Mouse (Mus musculus) heart, adult 2 months (tissue): ENCODE measurements around the gene Ccdc15. TPM values are rescaled to one million over a fixed set of nuclear protein-coding genes. Genes with fewer than 3 reads are reported as not detected.

ENCODE experiments used
- DNase-seq, 2 experiments: peaks; one replicate each; pipeline ENCODE4 v3.0.0; 2021
- H3K27ac ChIP-seq: fragments of 200-600 bp; 2 replicates; pipeline ENCODE4 v1.8.1; 2022
- H3K27me3 ChIP-seq: fragments of 200-500 bp; 2 replicates; pipeline ENCODE4 v1.6.1; 2012; ENCODE audit warnings: mild to moderate bottlenecking, low read length, inconsistent platforms, mixed read lengths; ENCODE audit not compliant: control insufficient read depth, insufficient read depth
- H3K36me3 ChIP-seq: fragments of 200-500 bp; 2 replicates; pipeline ENCODE4 v1.6.1; 2012; ENCODE audit warnings: low read length, inconsistent platforms; ENCODE audit not compliant: control insufficient read depth, insufficient read depth
- H3K4me1 ChIP-seq: fragments of 200-500 bp; 2 replicates; pipeline ENCODE4 v1.6.1; 2011; ENCODE audit warnings: low read length; ENCODE audit not compliant: control insufficient read depth, insufficient read depth
- H3K4me3 ChIP-seq: fragments of 200-600 bp; 2 replicates; pipeline ENCODE4 v1.8.1; 2022
- H3K79me2 ChIP-seq: fragments of 200-500 bp; replicated peaks from 2 replicates; pipeline ENCODE4 v1.6.1; 2012; ENCODE audit warnings: mild to moderate bottlenecking, inconsistent platforms, low read length, moderate library complexity, mixed read lengths; ENCODE audit not compliant: control insufficient read depth, insufficient read depth
- H3K9ac ChIP-seq: fragments of 200-500 bp; 2 replicates; pipeline ENCODE4 v1.6.1; 2012; ENCODE audit warnings: low read depth, mild to moderate bottlenecking, control low read depth, inconsistent platforms, low read length, mixed read lengths
- CTCF ChIP-seq: fragments of 200-600 bp; IDR thresholded peaks from 2 replicates; pipeline ENCODE4 v1.8.1; 2022; ENCODE audit warnings: antibody characterized with exemption, mild to moderate bottlenecking, moderate library complexity
- EP300 ChIP-seq: fragments of 200-500 bp; IDR thresholded peaks from 2 replicates; pipeline ENCODE4 v1.6.1; 2011; ENCODE audit warnings: low read depth, low read length, control low read depth; ENCODE audit not compliant: insufficient read depth
- POLR2A ChIP-seq: fragments of 200-500 bp; IDR thresholded peaks from 2 replicates; pipeline ENCODE4 v1.6.1; 2011; ENCODE audit warnings: mild to moderate bottlenecking, low read depth, low read length, control low read depth; ENCODE audit not compliant: insufficient read depth
- WGBS: fragments of 180-500 bp; shearing (Covaris S2); methylation state at CpG from one replicate; pipeline ENCODE4 v1.1.7; 2018; 5-methylcytosine and 5-hydroxymethylcytosine counted together
- intact Hi-C: fragments of 180-260 bp; cut with DNase I; formaldehyde crosslinking; loops from one replicate; pipeline ENCODE4 v1.15.1; 2025
- polyA plus RNA-seq: library from polyadenylated mRNA; depleted of rRNA; stranded (reverse); fragments of >200 nt; gene quantifications from 2 replicates; pipeline ENCODE4 v1.2.3, GENCODE M21; 2012
- total RNA-seq, 2 experiments: library from RNA; stranded (reverse); gene quantifications; 2 replicates each; pipeline ENCODE4 v1.2.3; 2021

Ccdc15 gene
- total and polyA plus RNA-seq, 3 experiments = 0.53 to 2.0 (median 1.7) TPM

GRCm38 (mm10) chr9:37359331-37360220, 11.3 kb upstream of the Ccdc15 start:
- no peaks in the 10 kb centered on the region for H3K4me1 ChIP-seq
- no peaks in the 10 kb centered on the region for H3K27me3 ChIP-seq
- 63% methylated on average over 6 of the region's 6 CpGs for WGBS
- H3K9ac ChIP-seq = no peak overlapping the region
- DNase-seq = no peak
- no peaks in the 10 kb centered on the region for H3K79me2 ChIP-seq
- H3K27ac ChIP-seq = no peak overlapping the region
- no peak overlapping the region for H3K4me3 ChIP-seq
- intact Hi-C loops = no loop called here
- no peaks in the 10 kb centered on the region for H3K36me3 ChIP-seq
- TF ChIP-seq CTCF (no peak), EP300 (no peak), POLR2A (no peak)

DNA sequence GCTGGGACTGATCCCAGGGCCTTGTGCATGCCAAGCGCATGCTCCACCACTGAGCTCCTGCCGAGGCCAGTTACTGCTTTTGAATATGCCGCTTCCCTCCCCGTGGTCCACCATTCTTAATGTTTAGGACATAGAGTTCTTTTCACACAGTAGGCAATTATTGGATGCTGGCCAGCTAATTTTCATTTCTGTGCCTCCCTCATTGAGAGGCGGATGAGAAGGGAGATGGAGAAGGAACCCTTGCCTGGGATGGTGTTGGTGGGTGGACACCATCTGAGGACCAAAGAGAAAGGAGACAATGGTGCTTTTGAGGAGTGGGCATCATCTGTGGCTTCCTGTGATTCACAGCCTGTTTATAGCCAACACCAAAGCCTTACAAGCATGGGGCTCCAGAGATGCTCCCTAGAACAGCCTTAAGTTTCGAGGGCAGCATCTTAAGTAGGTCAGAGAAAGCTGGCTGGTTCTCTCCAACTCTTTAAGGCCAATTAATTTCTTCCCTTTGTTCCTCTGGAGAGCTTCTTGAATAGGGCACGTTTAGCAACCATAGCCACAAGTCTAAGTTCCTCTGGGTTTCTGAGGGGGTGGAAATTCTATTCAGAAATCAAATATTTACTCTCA, 10.6 kb upstream of the Ccdc15 start:
- DNase-seq = no peak
- H3K9ac ChIP-seq = no peak overlapping the region
- intact Hi-C loops = no loop called here
- no peak for TF ChIP-seq CTCF
- WGBS = 86% methylated on average over 7 of the region's 7 CpGs
- H3K27me3 ChIP-seq = no peaks in the 10 kb centered on the region
- H3K79me2 ChIP-seq = no peaks in the 10 kb centered on the region
- no peak overlapping the region for H3K4me3 ChIP-seq
- no peak overlapping the region for H3K27ac ChIP-seq
- no peaks in the 10 kb centered on the region for H3K36me3 ChIP-seq
- H3K4me1 ChIP-seq = no peaks in the 10 kb centered on the region

DNA sequence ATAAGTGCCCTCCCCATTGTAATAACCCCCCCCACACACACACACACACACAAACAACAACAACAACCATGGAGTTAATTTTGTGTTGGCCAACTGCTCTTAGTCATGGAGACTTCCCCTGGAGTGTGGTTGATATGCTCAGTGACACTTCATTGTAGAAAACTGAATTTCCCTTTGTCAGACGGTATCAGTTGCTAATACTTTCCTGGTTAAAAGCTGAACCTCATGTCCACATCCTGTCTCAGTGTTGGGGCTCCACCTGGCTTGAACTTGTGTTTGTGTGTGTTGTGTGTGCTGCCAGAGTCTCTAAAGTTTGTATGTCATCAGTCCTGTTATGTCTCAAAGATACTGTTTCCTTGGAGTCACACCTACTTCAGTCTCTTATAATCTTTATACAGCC, 6.3 kb upstream of the Ccdc15 start:
- DNase-seq = no peak
- 28% methylated on average over 1 of the region's 1 CpGs for WGBS
- Histone ChIP-seq H3K79me2 (no peaks in the 10 kb centered on the region), H3K36me3 (no peaks in the 10 kb centered on the region), H3K27me3 (no peaks in the 10 kb centered on the region), H3K4me1 (no peaks in the 10 kb centered on the region), H3K4me3 (no peak overlapping the region), H3K27ac (no peak overlapping the region), H3K9ac (no peak overlapping the region)
- no peak for TF ChIP-seq CTCF
- intact Hi-C loops = no loop called here

DNA sequence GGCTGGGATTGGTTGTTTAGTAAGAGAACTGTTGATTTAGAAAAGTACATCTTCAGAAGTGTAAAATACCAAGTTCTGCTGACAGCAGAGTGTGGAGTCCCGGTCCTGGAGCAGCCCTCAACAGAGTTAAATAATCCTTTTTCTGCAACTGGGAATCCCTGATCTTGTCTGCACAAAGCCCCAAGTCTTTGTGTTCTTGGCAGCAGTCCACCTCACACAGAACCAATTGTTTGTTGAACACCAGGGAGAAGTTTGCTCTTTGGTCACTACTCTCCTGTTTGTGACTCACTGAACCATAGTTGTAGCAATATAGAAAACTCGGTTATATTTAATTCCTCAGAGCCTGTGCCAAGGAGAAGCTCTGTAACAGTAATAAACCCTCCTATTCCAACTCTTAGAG, 3.0 kb upstream of the Ccdc15 start:
- intact Hi-C loops = no loop called here

GRCm38 (mm10) chr9:37349050-37349449, 818 bp upstream of the Ccdc15 start:
- intact Hi-C loops = loop anchor here (5.0 kb wide), 2 partner anchors 53 to 73 kb away; partner anchors contain the start of gene Robo4
- H3K36me3 ChIP-seq = no peaks in the 10 kb centered on the region
- DNase-seq = no peak
- H3K27me3 ChIP-seq = no peaks in the 10 kb centered on the region
- H3K79me2 ChIP-seq = no peaks in the 10 kb centered on the region; the same call in 1 of the 2 replicates
- no peak overlapping the region for H3K27ac ChIP-seq
- WGBS = 90% methylated on average over 3 of the region's 3 CpGs
- H3K4me1 ChIP-seq = peaks cover 2% of the 10 kb centered on the region
- no peak overlapping the region; the same call in 1 of the 2 replicates for H3K4me3 ChIP-seq
- TF ChIP-seq EP300 (no peak), CTCF (no peak), POLR2A (no peak)
- H3K9ac ChIP-seq = no peak overlapping the region

More for the DNA sequence above, 3.0 kb upstream of the Ccdc15 start:
- Histone ChIP-seq H3K79me2 (no peaks in the 10 kb centered on the region), H3K4me1 (peaks cover 2% of the 10 kb centered on the region), H3K36me3 (no peaks in the 10 kb centered on the region), H3K27ac (no peak overlapping the region), H3K9ac (no peak overlapping the region), H3K4me3 (no peak overlapping the region), H3K27me3 (no peaks in the 10 kb centered on the region)
- TF ChIP-seq CTCF (no peak), POLR2A (no peak), EP300 (no peak)
- WGBS = 28% methylated on average over 2 of the region's 2 CpGs
- no peak for DNase-seq
